Mouse (Mus musculus): ENCODE results near the gene Hebp1. TPM values are rescaled to one million over a fixed set of nuclear protein-coding genes. Genes with fewer than 3 reads are reported as not detected.

The Hebp1 gene
- 25.1 and 25.5 TPM in 2 replicates for polyA plus RNA-seq (2012; rRNA removed)

GRCm38 (mm10) chr6:135197921-135198532 is at the start of gene Hebp1, which contains the start of gene Fam234b:
Gene Hebp1, minus strand, starts transcription at chr6:135198022.
Gene Fam234b, plus strand, starts transcription at chr6:135197977.

GRCm38 (mm10) chr6:135118183-135118582 is 79.6 kb downstream of the Hebp1 start, which contains the start of gene Gprc5d:
Gene Gprc5d, minus strand, starts transcription at chr6:135118283.

Other genes starting within 250 kb of the Hebp1 start
- gene Apold1, start 216.3 kb downstream of the Hebp1 start, polyA plus RNA-seq (2012; rRNA removed) = 2.5 and 4.5 TPM in 2 replicates
- 41.1 and 44.6 TPM in 2 replicates for gene Ddx47, start 186.4 kb downstream of the Hebp1 start, polyA plus RNA-seq (2012; rRNA removed)
- gene Gprc5a, start 132.4 kb downstream of the Hebp1 start, polyA plus RNA-seq (2012; rRNA removed) = 0.75 and 0.97 TPM in 2 replicates
- gene Gprc5d, start 79.7 kb downstream of the Hebp1 start, polyA plus RNA-seq (2012; rRNA removed) = 0.15 TPM in 1 of 2 replicates, not detected in the other
- gene Fam234b, start within 50 bp of the Hebp1 start, polyA plus RNA-seq (2012; rRNA removed) = 32.2 and 36.0 TPM in 2 replicates
- 0.54 TPM in 1 of 2 replicates, not detected in the other for gene Gsg1, start 56.3 kb upstream of the Hebp1 start, polyA plus RNA-seq (2012; rRNA removed)
- 0.12 and 0.14 TPM in 2 replicates for gene Pbp2, start 112.4 kb upstream of the Hebp1 start, polyA plus RNA-seq (2012; rRNA removed)
- gene Emp1, start 164.5 kb upstream of the Hebp1 start, polyA plus RNA-seq (2012; rRNA removed) = 73.0 and 116 TPM in 2 replicates